Mouse (Mus musculus) brain, embryonic 18.5 days (tissue): ENCODE results near the gene Cfap58.

Experiments used
- DNase-seq: peaks from one replicate; pipeline ENCODE4 v3.0.0-alpha.2; 2012; ENCODE audit warnings: low read depth, low spot score

The Cfap58 gene

GRCm38 (mm10) chr19:47978109-47978701 lies 40.7 kb downstream of the Cfap58 start:
- no peak for DNase-seq

DNA sequence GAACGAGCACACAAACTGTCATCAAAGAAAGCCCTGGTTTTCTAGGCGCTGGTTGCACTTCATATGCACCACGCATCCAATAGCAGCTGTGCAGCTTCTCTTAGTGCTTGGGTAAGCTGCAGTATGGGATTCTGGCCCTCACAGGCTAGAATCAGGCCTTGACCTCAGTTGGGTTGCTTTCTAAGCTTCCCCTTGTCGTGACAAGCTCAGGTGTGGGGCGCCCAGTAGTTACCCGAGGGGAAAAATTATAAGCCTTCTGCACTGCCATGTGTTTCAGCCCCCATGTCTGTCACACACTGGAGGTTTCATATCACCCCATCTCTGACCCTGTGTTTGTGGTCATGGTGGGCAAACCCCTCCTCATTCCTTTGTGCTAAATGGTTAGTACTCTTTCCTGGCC lies 42.0 kb downstream of the Cfap58 start:
- no peak for DNase-seq

- no peak for DNase-seq
Measured at GRCm38 (mm10) chr19:47980241-47980640, 42.8 kb downstream of the Cfap58 start.

- DNase-seq: no peak
Measured at GRCm38 (mm10) chr19:47985606-47986213, 48.2 kb downstream of the Cfap58 start.

- no peak for DNase-seq
Measured at GRCm38 (mm10) chr19:47987986-47988385, 50.5 kb downstream of the Cfap58 start.

- DNase-seq: peak; percentile 26
Measured at GRCm38 (mm10) chr19:47988456-47988855, 51.0 kb downstream of the Cfap58 start.

GRCm38 (mm10) chr19:47988880-47989574 lies 51.6 kb downstream of the Cfap58 start:
- DNase-seq: no peak

DNA sequence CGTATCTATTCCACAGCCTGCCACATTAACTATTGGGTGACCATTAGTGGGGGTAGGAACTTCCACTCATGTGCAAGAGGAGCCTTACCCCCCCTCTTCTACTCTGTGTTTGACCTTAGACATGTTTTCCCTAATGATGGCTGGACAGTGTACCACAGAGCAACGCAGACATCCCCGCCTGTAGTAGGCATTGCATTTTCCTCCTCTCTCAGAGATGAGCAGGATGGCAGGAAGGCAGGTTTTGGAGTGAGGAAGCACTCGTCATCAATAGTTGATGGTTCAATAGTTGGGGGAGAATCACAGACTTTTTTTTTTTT lies 52.1 kb downstream of the Cfap58 start:
- no peak for DNase-seq

GRCm38 (mm10) chr19:48001240-48001639 lies 63.8 kb downstream of the Cfap58 start:
- no peak for DNase-seq

DNA sequence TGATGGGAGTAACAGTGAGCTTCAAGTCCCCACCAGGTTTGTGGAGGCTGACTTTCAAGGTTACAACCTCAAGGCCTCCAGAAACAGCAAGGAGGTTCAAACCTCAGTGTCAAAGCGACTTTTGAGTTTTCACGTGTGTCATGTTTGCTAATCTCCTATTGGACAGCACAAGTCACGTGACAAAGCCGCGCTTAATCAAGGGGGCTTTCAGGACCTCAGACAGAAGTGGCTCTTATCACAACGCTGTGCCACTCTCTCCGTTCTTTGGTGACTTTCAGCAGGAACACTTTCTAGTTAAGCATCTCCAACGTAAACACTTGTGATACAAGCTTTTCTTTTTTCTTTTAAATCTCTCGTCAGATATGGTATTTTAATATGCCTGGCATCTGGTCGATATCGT lies 64.3 kb downstream of the Cfap58 start:
- DNase-seq: no peak

DNA sequence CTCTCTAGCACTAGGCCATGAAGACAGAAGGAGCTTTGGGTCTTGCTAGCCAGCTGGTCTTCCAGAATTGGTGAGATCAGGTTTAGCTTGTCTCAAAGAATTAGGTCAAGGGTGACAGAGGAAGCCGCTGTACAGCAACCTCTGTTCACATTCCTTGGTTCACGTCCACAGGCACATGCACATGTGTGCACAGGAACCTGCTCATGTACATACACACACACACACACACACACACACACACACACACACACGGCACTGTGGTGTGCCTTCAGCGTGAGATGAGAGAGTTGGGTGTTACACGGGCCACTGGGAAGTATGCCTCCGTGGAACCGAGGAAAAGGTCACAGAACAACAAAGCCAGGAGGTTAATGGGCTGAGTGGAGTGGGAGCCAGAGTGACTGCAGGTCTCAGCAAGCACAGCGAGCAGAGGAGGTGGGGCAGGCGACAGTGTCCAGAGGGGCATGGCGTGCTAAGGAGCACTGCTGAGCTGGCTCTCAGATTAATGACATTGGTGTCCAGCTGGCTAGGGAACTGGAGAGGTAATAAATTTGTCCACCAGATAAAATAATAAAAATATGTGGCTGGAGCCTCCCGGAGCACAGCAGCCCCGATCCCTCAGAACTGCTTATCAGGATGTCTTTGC lies 71.4 kb downstream of the Cfap58 start:
- DNase-seq: no peak

DNA sequence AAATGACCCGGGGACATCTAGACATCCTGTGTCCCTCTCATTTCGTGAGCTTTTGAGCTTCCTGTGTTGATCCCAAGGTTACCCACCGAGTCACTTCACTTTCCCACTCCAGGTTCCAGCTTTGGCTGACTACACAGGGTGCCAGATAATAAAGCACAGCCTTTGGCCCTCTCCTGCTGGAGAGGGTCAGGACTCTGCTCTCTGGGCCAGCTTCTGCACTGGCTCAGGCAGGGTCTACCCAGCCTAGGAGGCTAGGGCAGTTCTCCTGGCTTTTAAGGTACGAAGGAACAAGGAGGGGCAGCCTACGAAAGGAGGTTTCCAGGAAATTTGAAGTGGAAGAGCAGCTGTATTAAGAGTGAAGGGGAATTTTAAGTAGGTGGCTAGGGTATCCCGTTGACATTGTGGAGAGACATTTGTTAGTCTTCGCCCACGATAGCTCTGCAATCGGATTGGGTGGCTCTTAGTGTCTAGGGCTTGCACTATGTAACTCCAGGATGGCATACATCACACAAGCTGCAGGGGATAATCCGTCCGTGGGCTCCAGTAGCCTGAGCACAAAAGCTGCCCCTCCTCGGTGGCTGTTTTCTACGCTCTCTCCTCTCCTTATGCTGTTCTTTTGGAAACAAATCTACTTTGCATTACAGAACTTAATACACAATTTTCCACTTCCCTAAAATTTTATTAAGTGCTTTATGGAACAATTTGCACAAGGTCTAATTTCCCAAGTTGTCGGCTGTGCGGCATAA lies 72.3 kb downstream of the Cfap58 start:
- no peak for DNase-seq

GRCm38 (mm10) chr19:48020103-48020502 lies 82.6 kb downstream of the Cfap58 start:
- DNase-seq: no peak

- DNase-seq: no peak
Measured at GRCm38 (mm10) chr19:48021435-48021834, 84.0 kb downstream of the Cfap58 start.

GRCm38 (mm10) chr19:48022763-48023162 lies 85.3 kb downstream of the Cfap58 start:
- DNase-seq: no peak

- DNase-seq: no peak
Measured at GRCm38 (mm10) chr19:48023726-48024125, 86.3 kb downstream of the Cfap58 start.

GRCm38 (mm10) chr19:48025366-48025765 lies 87.9 kb downstream of the Cfap58 start:
- DNase-seq: no peak

DNA sequence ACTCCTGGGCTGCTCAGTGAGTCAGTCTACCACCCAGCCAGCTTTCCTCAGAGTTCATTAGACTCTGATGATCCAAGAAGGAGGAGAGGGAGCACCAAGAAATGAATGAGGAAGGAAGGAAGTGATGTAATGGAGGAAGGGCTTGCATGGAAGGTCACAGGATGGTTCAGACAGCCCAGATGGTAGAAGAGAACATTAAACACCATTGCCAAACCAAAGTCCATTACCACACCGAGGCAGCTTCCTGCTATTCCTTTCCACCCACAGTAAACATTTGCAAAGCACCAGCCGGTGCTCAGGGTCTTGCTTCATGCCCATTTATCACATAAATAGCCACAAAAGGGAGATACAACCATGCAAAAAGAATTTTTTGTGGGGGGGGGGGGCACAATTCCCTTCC lies 89.4 kb downstream of the Cfap58 start:
- no peak for DNase-seq

DNA sequence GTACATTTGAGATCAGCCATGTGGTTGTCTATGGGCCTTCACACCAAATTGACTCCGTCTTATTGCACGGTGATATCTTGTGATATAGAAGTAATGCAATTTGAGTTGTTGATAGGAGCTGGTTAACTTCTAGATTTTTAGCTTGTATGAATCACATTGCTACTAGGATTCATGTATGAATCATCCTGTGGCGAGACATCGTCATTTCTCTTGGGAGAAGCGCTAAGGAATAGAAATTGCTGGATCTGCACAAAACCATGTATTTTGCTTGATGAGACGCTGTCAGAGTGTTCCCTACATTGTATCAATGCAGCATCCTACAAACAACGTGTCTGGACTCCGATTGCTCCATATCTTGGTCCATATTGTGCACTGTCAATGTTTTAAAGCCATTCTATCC lies 102.1 kb downstream of the Cfap58 start:
- DNase-seq: no peak

DNA sequence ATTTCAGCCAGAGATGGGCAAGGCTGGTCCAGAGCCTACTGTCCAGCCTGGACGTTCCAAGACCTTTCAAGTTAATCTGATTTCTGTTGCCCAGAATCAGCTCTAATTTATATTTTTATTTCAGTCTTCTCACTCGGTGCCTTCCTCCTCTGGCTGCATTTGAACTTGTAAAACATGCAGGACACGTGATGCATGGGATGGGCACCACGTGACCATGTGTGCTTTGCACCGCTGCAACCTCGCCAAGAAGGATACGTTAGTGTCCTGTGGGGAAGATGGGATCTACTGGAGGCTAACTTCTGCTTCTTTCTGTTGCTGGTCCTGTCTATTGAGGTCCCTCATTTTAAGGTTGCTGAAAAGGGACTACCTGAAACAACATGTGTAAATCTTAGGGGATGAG lies 109.8 kb downstream of the Cfap58 start:
- DNase-seq: no peak

DNA sequence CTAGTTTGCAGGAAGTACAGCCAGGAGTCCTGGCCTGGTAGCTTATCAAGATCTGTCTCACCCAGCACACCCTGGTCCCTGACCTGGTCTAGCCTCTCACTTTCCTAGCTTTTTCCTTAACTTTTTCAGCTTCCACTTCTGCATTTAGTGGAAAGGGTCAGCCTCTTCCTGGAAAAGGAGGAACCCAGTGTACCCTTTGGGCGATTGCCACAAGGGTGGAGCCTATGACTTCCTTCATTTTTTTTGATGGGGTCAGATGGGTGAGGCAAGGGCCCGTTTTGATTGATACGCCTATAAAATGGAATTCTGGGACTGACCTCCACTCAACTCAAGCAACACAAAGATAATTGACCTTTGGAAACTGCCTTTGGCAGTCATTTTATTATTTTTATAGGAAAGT lies 111.9 kb downstream of the Cfap58 start:
- DNase-seq: no peak

GRCm38 (mm10) chr19:48063289-48063688 lies 125.8 kb downstream of the Cfap58 start:
- no peak for DNase-seq
